Mouse (Mus musculus) MEL (cell line): ENCODE data around the gene Phf21b. TPM values are rescaled to one million over a fixed set of nuclear protein-coding genes. Genes with fewer than 3 reads are reported as not detected.
A peak's percentile ranks its signal among the peaks of the same experiment; 100 is the strongest.

Experiments
- DNase-seq: peaks from one replicate; pipeline ENCODE4 v3.0.0; 2011; ENCODE audit warnings: low read depth, low spot score
- H3K27ac ChIP-seq: 2 replicates; pipeline ENCODE4 v1.5.1; 2012; ENCODE audit warnings: low read depth, mild to moderate bottlenecking, control low read depth, low read length, moderate library complexity; ENCODE audit not compliant: control insufficient read depth
- H3K27me3 ChIP-seq, 2 experiments: fragments of 150-350 bp in 1 of 2; sonication (generic) in 1 of 2; 2 replicates each; pipeline ENCODE4 v1.6.1; 2012; ENCODE audit warnings: low read length in 2 of 2, mild to moderate bottlenecking in 2 of 2, improper control_type of control experiment in 1 of 2, moderate library complexity in 1 of 2; ENCODE audit not compliant: insufficient read depth in 2 of 2, control insufficient read depth in 1 of 2
- H3K36me3 ChIP-seq, 2 experiments: 2 replicates each; pipeline ENCODE4 v1.6.1; 2012 to 2014; ENCODE audit warnings: low read length in 2 of 2, improper control_type of control experiment in 1 of 2, inconsistent platforms in 1 of 2, mild to moderate bottlenecking in 1 of 2; ENCODE audit not compliant: insufficient read depth in 2 of 2, control insufficient read depth in 1 of 2
- H3K4me1 ChIP-seq, 2 experiments: fragments of 150-350 bp in 1 of 2; sonication (generic) in 1 of 2; 2 replicates each; pipeline ENCODE4 v1.6.1; 2012; ENCODE audit warnings: low read length in 2 of 2, improper control_type of control experiment in 1 of 2, mild to moderate bottlenecking in 1 of 2; ENCODE audit not compliant: insufficient read depth in 2 of 2, control insufficient read depth in 1 of 2
- H3K4me3 ChIP-seq, 2 experiments: fragments of 150-350 bp in 1 of 2; sonication (generic) in 1 of 2; 2 replicates each; pipeline ENCODE4 v1.5.1; 2012; ENCODE audit warnings: low read depth in 2 of 2, low read length in 2 of 2, mild to moderate bottlenecking in 2 of 2, moderate library complexity in 2 of 2, control low read depth in 1 of 2, improper control_type of control experiment in 1 of 2; ENCODE audit not compliant: control insufficient read depth in 1 of 2, insufficient read depth in 1 of 2
- H3K79me2 ChIP-seq: 2 replicates; pipeline ENCODE4 v1.6.1; 2012; ENCODE audit warnings: mild to moderate bottlenecking, low read length, moderate library complexity; ENCODE audit not compliant: control insufficient read depth, poor library complexity, insufficient read depth
- H3K9ac ChIP-seq: 2 replicates; pipeline ENCODE4 v1.6.1; 2012; ENCODE audit warnings: low read depth, mild to moderate bottlenecking, control low read depth, low read length, moderate library complexity; ENCODE audit not compliant: control insufficient read depth, poor library complexity, severe bottlenecking
- H3K9me3 ChIP-seq: fragments of 150-350 bp; sonication (generic); replicated peaks from 2 replicates; pipeline ENCODE4 v1.6.1; 2012; ENCODE audit warnings: mild to moderate bottlenecking, low read length, improper control_type of control experiment, moderate library complexity; ENCODE audit not compliant: insufficient read depth
- BHLHE40 ChIP-seq: IDR thresholded peaks from 2 replicates; pipeline ENCODE4 v1.6.1; 2012; ENCODE audit warnings: low read depth, mild to moderate bottlenecking, inconsistent platforms, low read length, improper control_type of control experiment, borderline replicate concordance
- CHD1 ChIP-seq: IDR thresholded peaks from 2 replicates; pipeline ENCODE4 v1.6.1; 2012; ENCODE audit warnings: low read depth, mild to moderate bottlenecking, inconsistent platforms, low read length, improper control_type of control experiment
- CHD2 ChIP-seq: IDR thresholded peaks from 2 replicates; pipeline ENCODE4 v1.6.1; 2011; ENCODE audit warnings: low read length, improper control_type of control experiment
- CTCF ChIP-seq, 3 experiments: IDR thresholded peaks in 2 of 3; conservative IDR thresholded peaks in 1 of 3; 2 replicates each; pipeline ENCODE4 v1.5.1; 2011 to 2012; ENCODE audit warnings: low read length in 3 of 3, low read depth in 2 of 3, mild to moderate bottlenecking in 2 of 3, improper control_type of control experiment in 1 of 3, inconsistent platforms in 1 of 3, mixed read lengths in 1 of 3, moderate library complexity in 1 of 3; ENCODE audit not compliant: control insufficient read depth in 1 of 3, insufficient read depth in 1 of 3, poor library complexity in 1 of 3, severe bottlenecking in 1 of 3
- E2F4 ChIP-seq: IDR thresholded peaks from 2 replicates; pipeline ENCODE4 v1.6.1; 2011; ENCODE audit warnings: low read depth, low read length, improper control_type of control experiment, borderline replicate concordance
- EP300 ChIP-seq, 2 experiments: IDR thresholded peaks; 2 replicates each; pipeline ENCODE4 v1.6.1; 2011; ENCODE audit warnings: improper control_type of control experiment in 2 of 2, low read length in 2 of 2, low read depth in 1 of 2, mild to moderate bottlenecking in 1 of 2
- HCFC1 ChIP-seq: IDR thresholded peaks from 2 replicates; pipeline ENCODE4 v1.6.1; 2012; ENCODE audit warnings: low read depth, mild to moderate bottlenecking, inconsistent platforms, low read length, improper control_type of control experiment, moderate library complexity
- JUND ChIP-seq: IDR thresholded peaks from 2 replicates; pipeline ENCODE4 v1.6.1; 2011; ENCODE audit warnings: low read depth, mild to moderate bottlenecking, improper control_type of control experiment, low read length
- KAT2A ChIP-seq: conservative IDR thresholded peaks from 2 replicates; pipeline ENCODE4 v1.6.1; 2012; ENCODE audit warnings: low read depth, low read length, improper control_type of control experiment, inconsistent platforms
- MAX ChIP-seq: IDR thresholded peaks from 2 replicates; pipeline ENCODE4 v1.6.1; 2011; ENCODE audit warnings: low read length, improper control_type of control experiment
- MAZ ChIP-seq: IDR thresholded peaks from 2 replicates; pipeline ENCODE4 v1.6.1; 2012; ENCODE audit warnings: low read depth, mild to moderate bottlenecking, inconsistent platforms, low read length, improper control_type of control experiment
- MEF2A ChIP-seq: IDR thresholded peaks from 2 replicates; pipeline ENCODE4 v1.6.1; 2014; ENCODE audit warnings: low read depth, mild to moderate bottlenecking, inconsistent platforms, low read length, improper control_type of control experiment; ENCODE audit not compliant: poor library complexity, insufficient replicate concordance, severe bottlenecking; ENCODE audit errors: extremely low read depth
- MXI1 ChIP-seq: IDR thresholded peaks from 2 replicates; pipeline ENCODE4 v1.6.1; 2011; ENCODE audit warnings: mild to moderate bottlenecking, low read depth, low read length, improper control_type of control experiment
- MYB ChIP-seq: IDR thresholded peaks from 2 replicates; pipeline ENCODE4 v1.6.1; 2011; ENCODE audit warnings: mild to moderate bottlenecking, low read depth, low read length, improper control_type of control experiment
- NELFE ChIP-seq: IDR thresholded peaks from 2 replicates; pipeline ENCODE4 v1.6.1; 2011; ENCODE audit warnings: low read depth, low read length, improper control_type of control experiment
- POLR2A ChIP-seq, 2 experiments: IDR thresholded peaks; 2 replicates each; pipeline ENCODE4 v1.6.1; 2011 to 2012; ENCODE audit warnings: low read length in 2 of 2, mild to moderate bottlenecking in 2 of 2, control low read depth in 1 of 2, improper control_type of control experiment in 1 of 2, low read depth in 1 of 2, moderate library complexity in 1 of 2; ENCODE audit not compliant: control insufficient read depth in 1 of 2, insufficient read depth in 1 of 2, poor library complexity in 1 of 2
- POLR2AphosphoS5 ChIP-seq: IDR thresholded peaks from 2 replicates; pipeline ENCODE4 v1.6.1; 2012; ENCODE audit warnings: low read depth, borderline replicate concordance, mild to moderate bottlenecking, inconsistent platforms, low read length, moderate library complexity, mixed read lengths
- RAD21 ChIP-seq: IDR thresholded peaks from 2 replicates; pipeline ENCODE4 v1.6.1; 2011; ENCODE audit warnings: mild to moderate bottlenecking, low read depth, low read length, improper control_type of control experiment
- RCOR1 ChIP-seq: IDR thresholded peaks from 2 replicates; pipeline ENCODE4 v1.6.1; 2012; ENCODE audit warnings: low read depth, mild to moderate bottlenecking, inconsistent platforms, low read length, improper control_type of control experiment
- SIN3A ChIP-seq: IDR thresholded peaks from 2 replicates; pipeline ENCODE4 v1.6.1; 2012; ENCODE audit warnings: low read length, improper control_type of control experiment, inconsistent platforms
- SMC3 ChIP-seq: IDR thresholded peaks from 2 replicates; pipeline ENCODE4 v1.6.1; 2011; ENCODE audit warnings: low read depth, low read length, improper control_type of control experiment
- TAL1 ChIP-seq: IDR thresholded peaks from 2 replicates; pipeline ENCODE4 v1.6.1; 2012; ENCODE audit warnings: mild to moderate bottlenecking, inconsistent platforms, low read length, moderate library complexity, mixed read lengths
- TBP ChIP-seq: IDR thresholded peaks from 2 replicates; pipeline ENCODE4 v1.8.0; 2011; ENCODE audit warnings: low read depth, low read length, improper control_type of control experiment
- TCF12 ChIP-seq: IDR thresholded peaks from 2 replicates; pipeline ENCODE4 v1.6.1; 2014; ENCODE audit warnings: low read depth, mild to moderate bottlenecking, inconsistent platforms, low read length, improper control_type of control experiment, moderate library complexity
- UBTF ChIP-seq: IDR thresholded peaks from 2 replicates; pipeline ENCODE4 v1.6.1; 2012; ENCODE audit warnings: low read depth, mild to moderate bottlenecking, inconsistent platforms, low read length, improper control_type of control experiment, moderate library complexity, borderline replicate concordance; ENCODE audit not compliant: insufficient read depth
- USF1 ChIP-seq: IDR thresholded peaks from 2 replicates; pipeline ENCODE4 v1.6.1; 2014; ENCODE audit warnings: low read depth, mild to moderate bottlenecking, inconsistent platforms, low read length, improper control_type of control experiment, moderate library complexity
- USF2 ChIP-seq, 2 experiments: IDR thresholded peaks; 2 replicates each; pipeline ENCODE4 v1.6.1; 2011 to 2012; ENCODE audit warnings: improper control_type of control experiment in 2 of 2, low read length in 2 of 2, borderline replicate concordance in 1 of 2, inconsistent platforms in 1 of 2, low read depth in 1 of 2, mild to moderate bottlenecking in 1 of 2; ENCODE audit not compliant: insufficient read depth in 1 of 2
- ZC3H11A ChIP-seq: IDR thresholded peaks from 2 replicates; pipeline ENCODE4 v1.6.1; 2012; ENCODE audit warnings: low read depth, mild to moderate bottlenecking, inconsistent platforms, low read length, improper control_type of control experiment
- ZKSCAN1 ChIP-seq: IDR thresholded peaks from 2 replicates; pipeline ENCODE4 v1.6.1; 2012; ENCODE audit warnings: low read depth, mild to moderate bottlenecking, inconsistent platforms, low read length, improper control_type of control experiment, moderate library complexity
- ZMIZ1 ChIP-seq: IDR thresholded peaks from 2 replicates; pipeline ENCODE4 v1.6.1; 2012; ENCODE audit warnings: low read depth, mild to moderate bottlenecking, inconsistent platforms, low read length, improper control_type of control experiment, moderate library complexity
- ZNF384 ChIP-seq: IDR thresholded peaks from 2 replicates; pipeline ENCODE4 v1.6.1; 2012; ENCODE audit warnings: low read depth, mild to moderate bottlenecking, inconsistent platforms, low read length, improper control_type of control experiment
- polyA plus RNA-seq, 2 experiments: library from polyadenylated mRNA; stranded (reverse) in 1 of 2; unstranded in 1 of 2; fragments of >175 nt in 1 of 2; fragments of >200 nt in 1 of 2; gene quantifications; 2 replicates each; pipeline versions ENCODE4 v1.2.1 to v1.2.4; 2012; ENCODE audit warnings: low replicate concordance in 2 of 2, low read depth in 1 of 2; ENCODE audit not compliant: insufficient read length in 2 of 2, insufficient read depth in 1 of 2, missing spikeins in 1 of 2
- total RNA-seq: library from RNA; depleted of rRNA; stranded (reverse); fragments of 300-350 nt; gene quantifications from 2 replicates; pipeline ENCODE4 v1.2.3, GENCODE M21; 2012

Phf21b gene
- total and polyA plus RNA-seq, 3 experiments: 4.7 to 14.7 TPM; not detected in 1

DNA sequence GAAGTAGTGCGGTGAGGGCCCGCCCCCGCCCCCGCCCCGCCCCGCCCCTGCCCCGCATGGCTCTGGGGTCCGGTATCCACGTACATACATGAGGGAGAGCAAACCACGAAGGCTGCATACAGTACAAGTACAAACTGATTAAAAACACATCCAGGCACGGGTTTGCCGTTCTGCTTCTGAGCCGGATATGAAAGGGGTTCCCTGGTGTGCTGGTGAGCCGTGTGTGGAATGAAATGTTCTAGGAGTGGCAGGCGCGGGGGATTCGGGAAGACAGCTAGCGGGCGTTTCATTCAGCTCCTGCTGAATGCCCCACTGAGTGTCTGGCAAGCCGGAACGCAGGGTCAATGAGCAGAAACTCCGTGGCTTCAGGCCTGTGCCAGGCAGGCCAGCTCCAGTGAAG, 99.4 kb downstream of the Phf21b start:
- H3K36me3 ChIP-seq: no peaks in the 10 kb centered on the region
- H3K9me3 ChIP-seq: no peaks in the 10 kb centered on the region
- H3K4me1 ChIP-seq: no peaks in the 10 kb centered on the region
- no peak overlapping the region for H3K9ac ChIP-seq
- DNase-seq: no peak
- H3K4me3 ChIP-seq: peak overlapping the region in 1 of 2 experiments; percentile 39; a peak in 1 of 4 replicates
- TF ChIP-seq CHD2 (no peak), TCF12 (no peak), EP300 (IDR thresholded peaks at IDR 0.05; ENCODE audit: low read depth in 1 of 2, low read length in 2 of 2) (no peak), MYB (no peak), SIN3A (no peak), ZMIZ1 (no peak), TBP (no peak), HCFC1 (no peak), ZC3H11A (no peak)
- H3K27me3 ChIP-seq: no peaks in the 10 kb centered on the region; a peak in 1 of 4 replicates
- no peaks in the 10 kb centered on the region for H3K79me2 ChIP-seq
- no peak overlapping the region for H3K27ac ChIP-seq

GRCm38 (mm10) chr15:84754987-84755386, 100.9 kb downstream of the Phf21b start:
- no peaks in the 10 kb centered on the region for H3K9me3 ChIP-seq
- no peak overlapping the region for H3K9ac ChIP-seq
- H3K4me3 ChIP-seq: no peak overlapping the region
- H3K27ac ChIP-seq: no peak overlapping the region
- no peaks in the 10 kb centered on the region for H3K36me3 ChIP-seq
- no peaks in the 10 kb centered on the region for H3K4me1 ChIP-seq
- H3K27me3 ChIP-seq: no peaks in the 10 kb centered on the region; a peak in 1 of 4 replicates
- DNase-seq: peak; percentile 70
- no peaks in the 10 kb centered on the region for H3K79me2 ChIP-seq
- TF ChIP-seq MAX (no peak), CHD2 (no peak), MEF2A (no peak), CHD1 (no peak), MYB (no peak), JUND (no peak), POLR2AphosphoS5 (no peak), NELFE (no peak), HCFC1 (no peak), ZKSCAN1 (no peak), MXI1 (no peak), UBTF (no peak), RAD21 (peak; percentile 94), ZNF384 (peak; percentile 66; the same call in 1 of the 2 replicates), RCOR1 (no peak), USF2 (IDR thresholded peaks at IDR 0.05; ENCODE audit: borderline replicate concordance in 1 of 2, insufficient read depth in 1 of 2, low read depth in 1 of 2, low read length in 2 of 2) (no peak), MAZ (peak; percentile 68; the same call in 1 of the 2 replicates), CTCF (IDR thresholded peaks at IDR 0.05 in 2 of 3, conservative IDR thresholded peaks at IDR 0.05 in 1 of 3; ENCODE audit: control insufficient read depth in 1 of 3, insufficient read depth in 1 of 3, low read depth in 2 of 3, low read length in 3 of 3, poor library complexity in 1 of 3, severe bottlenecking in 1 of 3) (peak; percentile 90 to 99 (median 97)), POLR2A (IDR thresholded peaks at IDR 0.05; ENCODE audit: control insufficient read depth in 1 of 2, insufficient read depth in 1 of 2, low read depth in 1 of 2, low read length in 2 of 2, poor library complexity in 1 of 2) (no peak), KAT2A (no peak), EP300 (IDR thresholded peaks at IDR 0.05; ENCODE audit: low read depth in 1 of 2, low read length in 2 of 2) (no peak), TCF12 (no peak), ZC3H11A (peak; percentile 81), SMC3 (peak; percentile 84), E2F4 (no peak), USF1 (no peak), TBP (no peak), BHLHE40 (no peak), TAL1 (no peak)
